Mouse (Mus musculus) embryo, embryonic 9.5 days (tissue): ENCODE measurements around the gene Acsm2.

Experiments
- DNase-seq: peaks from one replicate; pipeline ENCODE4 v3.0.0-alpha.2; 2017; ENCODE audit errors: extremely low spot score

Gene Acsm2

DNA sequence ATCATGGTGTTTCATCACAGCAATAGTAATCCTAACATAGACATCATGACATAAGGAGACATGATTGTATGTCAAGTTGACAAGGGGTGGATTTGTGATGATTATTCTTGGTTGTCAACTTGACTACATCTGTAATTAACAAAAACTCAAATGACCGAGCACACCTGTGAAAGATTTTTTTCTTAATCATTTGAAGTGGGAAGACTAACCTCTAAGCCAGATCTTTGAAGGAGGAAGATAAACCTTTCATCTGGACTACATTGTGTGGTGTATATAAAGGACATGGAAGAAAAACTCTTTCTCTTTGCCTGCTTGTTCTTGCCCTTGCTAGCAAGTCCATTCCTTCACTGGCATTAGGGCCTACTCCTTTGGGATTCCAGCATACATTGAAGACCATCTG is at the start of gene Acsm2:
Gene Acsm2 (plus strand): TSS at position 301 of the 400 bp plus-strand sequence.
- DNase-seq = no peak

- DNase-seq = no peak
These were observed 43.0 kb upstream of the Acsm2 start for GRCm38 (mm10) chr7:119511143-119511542.

GRCm38 (mm10) chr7:119513056-119513455 is 41.1 kb upstream of the Acsm2 start:
- peak; percentile 42 for DNase-seq

DNA sequence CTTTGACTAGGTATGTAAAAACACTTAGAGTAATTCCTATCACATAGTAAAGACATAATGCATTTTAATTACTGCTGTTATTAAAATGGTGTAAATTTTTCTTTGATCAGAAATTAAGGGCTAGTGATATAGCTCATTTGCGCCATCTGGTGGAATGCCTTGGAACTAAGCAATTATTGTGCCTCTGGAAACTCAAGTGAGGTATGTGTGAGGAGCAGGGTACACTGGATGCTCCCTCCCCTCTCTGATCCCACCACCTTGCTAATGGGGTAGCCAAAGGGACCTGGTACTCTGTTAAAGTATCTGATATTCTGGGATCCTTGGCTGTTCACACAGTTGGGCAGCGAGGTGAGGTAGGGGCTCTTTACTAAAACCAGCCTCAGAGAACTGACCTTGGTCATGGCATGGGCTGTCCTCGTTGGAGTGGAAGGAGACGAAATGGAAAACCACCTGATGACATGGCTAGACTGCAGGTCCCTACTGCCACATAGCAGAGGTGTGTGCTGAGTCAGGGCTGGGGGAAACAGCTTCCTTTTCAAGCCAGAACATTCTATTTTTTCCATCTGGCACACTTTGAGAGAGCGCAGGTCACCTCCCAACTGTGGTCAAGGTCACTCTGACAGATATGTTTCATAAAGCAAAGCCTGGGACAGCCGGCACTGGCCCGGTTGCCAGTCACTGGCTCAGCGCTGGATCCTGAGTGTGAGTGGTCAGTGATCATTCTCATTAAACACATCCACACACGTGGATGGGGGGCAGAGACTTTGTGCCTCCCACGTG is 38.5 kb upstream of the Acsm2 start:
- DNase-seq = peak; percentile 31

GRCm38 (mm10) chr7:119516272-119516558 is 37.9 kb upstream of the Acsm2 start:
- no peak for DNase-seq

GRCm38 (mm10) chr7:119519163-119519562 is 35.0 kb upstream of the Acsm2 start, which contains the start of gene Acsm5:
Gene Acsm5, plus strand, starts transcription at chr7:119519463.
- no peak for DNase-seq

DNA sequence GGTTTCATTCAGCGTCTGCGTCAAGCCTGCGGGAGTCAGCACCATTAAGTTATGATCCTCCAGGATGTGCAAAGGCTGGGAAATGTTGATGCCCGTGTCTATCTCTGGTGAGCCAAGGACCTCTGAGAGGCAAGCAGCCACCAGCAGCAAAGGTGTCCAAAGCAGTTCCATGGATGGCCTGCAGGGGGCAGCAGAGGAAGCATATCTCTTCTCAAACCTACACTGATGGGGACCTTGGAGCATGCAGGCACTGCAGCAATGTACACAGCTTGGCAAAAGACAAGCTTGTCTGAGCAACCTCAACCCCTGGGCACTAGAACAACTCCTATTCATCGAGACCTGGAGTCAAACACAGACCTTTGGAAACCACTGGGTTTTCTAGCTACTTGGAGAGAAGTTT is 34.5 kb upstream of the Acsm2 start:
- DNase-seq = peak; percentile 66

DNA sequence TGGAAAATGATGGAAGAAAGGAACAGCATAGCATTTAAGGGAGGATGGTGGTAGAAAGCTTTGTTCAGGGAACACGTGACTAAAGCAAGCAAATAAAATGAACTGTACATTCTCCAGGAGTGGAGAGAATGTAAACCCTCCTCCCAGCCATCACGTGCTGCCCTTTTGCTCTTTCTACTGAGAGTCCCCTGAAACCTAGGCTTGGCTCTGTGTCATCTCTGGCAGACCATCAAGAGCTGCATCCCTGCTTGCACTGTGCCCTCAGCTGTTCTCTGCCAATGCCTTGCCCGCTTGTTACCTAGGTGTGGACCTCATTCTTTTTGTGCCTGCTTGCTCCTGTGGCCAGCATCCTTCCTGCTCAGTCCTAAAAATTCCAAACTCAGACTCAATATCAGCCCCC is 32.3 kb upstream of the Acsm2 start:
- no peak for DNase-seq

- no peak for DNase-seq
These were observed 31.8 kb upstream of the Acsm2 start for GRCm38 (mm10) chr7:119522385-119522784.

GRCm38 (mm10) chr7:119523389-119523788 is 30.8 kb upstream of the Acsm2 start, which contains the start of gene Pdilt:
Gene Pdilt, minus strand, starts transcription at chr7:119523489.
- DNase-seq = no peak

DNA sequence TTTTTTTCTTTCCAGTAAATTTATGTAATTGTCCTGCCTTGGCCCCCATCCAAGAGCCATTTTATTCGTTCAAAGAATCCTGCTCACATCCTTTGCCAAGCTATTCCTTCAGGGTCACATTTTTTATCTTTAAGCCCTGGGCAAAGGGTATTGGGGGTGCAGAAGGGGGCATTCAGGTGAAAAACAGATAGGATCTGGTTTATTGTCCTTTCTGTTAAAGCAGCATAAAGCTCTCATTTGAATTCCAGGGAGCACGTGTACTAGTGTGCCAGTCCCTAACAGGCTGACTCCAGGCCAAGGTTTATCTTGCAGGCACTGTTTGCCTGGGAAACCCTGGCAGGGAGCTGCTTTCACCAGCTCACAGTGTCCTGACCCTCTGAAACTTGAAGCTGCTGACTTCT is 28.3 kb upstream of the Acsm2 start:
- no peak for DNase-seq

DNA sequence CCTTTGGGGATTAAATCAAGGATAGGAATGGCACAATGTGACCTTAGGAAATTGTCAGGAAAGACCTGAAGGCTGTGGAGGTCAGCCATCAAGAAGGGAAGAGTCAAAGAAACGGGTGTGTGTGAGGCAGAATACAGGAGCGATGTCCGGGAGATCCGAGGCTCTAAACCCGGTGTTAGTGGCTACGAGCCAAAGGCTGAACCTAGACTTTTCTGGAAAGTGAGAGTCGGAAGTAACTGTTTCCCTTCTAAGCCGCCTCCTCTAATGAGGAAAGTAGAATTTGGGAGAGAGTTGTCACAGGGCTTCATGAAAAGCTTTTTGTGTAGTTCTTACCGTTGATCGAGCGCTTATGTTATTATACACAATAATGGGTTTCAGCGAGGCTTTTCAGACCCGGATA is 27.7 kb upstream of the Acsm2 start:
- no peak for DNase-seq

DNA sequence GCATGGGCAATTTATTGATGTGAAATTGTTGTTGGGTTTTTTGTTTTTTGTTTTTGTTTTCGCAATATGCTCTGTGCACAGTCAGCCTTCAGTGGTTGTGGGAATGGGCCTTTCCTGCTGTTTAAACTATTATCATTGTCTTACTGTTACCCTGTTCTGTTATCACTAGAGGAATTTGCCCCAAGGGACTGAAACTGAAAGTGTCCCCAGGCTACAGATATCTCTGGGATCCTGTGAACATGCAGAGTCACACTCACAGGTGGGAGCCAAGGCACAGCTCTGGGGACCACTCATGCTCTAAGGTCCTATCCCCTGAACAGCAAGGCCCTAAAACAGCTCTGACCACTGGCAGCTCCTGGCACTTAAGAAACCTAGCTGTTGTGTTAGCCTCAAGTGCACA is 27.0 kb upstream of the Acsm2 start:
- no peak for DNase-seq

GRCm38 (mm10) chr7:119527548-119527947 is 26.6 kb upstream of the Acsm2 start:
- no peak for DNase-seq

GRCm38 (mm10) chr7:119528617-119529016 is 25.5 kb upstream of the Acsm2 start:
- DNase-seq = no peak

- DNase-seq = no peak
These were observed 21.2 kb upstream of the Acsm2 start for GRCm38 (mm10) chr7:119532924-119533323.

DNA sequence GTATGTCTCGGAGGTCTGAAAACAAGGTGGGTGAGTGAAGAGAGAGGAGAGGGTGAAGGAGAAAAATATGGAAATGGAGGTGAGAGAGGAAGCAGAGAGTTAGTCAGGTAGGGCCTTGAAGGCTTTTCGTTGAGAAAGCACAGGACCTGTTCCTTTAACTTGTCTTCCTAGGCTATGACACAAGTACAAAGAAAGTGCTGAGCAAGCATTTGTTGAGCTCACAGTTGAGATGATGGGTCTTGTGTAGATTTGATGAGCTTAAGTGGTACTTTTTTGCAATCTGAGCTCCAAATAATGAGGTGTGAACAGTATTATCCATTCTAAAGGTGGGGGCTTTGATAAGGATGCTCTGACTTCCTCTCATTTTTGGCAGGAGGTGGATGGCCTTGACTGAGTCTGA is 19.8 kb upstream of the Acsm2 start:
- no peak for DNase-seq

GRCm38 (mm10) chr7:119542445-119542844 is 11.7 kb upstream of the Acsm2 start:
- no peak for DNase-seq

- DNase-seq = no peak
These were observed 8.6 kb upstream of the Acsm2 start for GRCm38 (mm10) chr7:119545572-119545971.

- DNase-seq = no peak
These were observed 3.5 kb upstream of the Acsm2 start for GRCm38 (mm10) chr7:119550471-119551222.

DNA sequence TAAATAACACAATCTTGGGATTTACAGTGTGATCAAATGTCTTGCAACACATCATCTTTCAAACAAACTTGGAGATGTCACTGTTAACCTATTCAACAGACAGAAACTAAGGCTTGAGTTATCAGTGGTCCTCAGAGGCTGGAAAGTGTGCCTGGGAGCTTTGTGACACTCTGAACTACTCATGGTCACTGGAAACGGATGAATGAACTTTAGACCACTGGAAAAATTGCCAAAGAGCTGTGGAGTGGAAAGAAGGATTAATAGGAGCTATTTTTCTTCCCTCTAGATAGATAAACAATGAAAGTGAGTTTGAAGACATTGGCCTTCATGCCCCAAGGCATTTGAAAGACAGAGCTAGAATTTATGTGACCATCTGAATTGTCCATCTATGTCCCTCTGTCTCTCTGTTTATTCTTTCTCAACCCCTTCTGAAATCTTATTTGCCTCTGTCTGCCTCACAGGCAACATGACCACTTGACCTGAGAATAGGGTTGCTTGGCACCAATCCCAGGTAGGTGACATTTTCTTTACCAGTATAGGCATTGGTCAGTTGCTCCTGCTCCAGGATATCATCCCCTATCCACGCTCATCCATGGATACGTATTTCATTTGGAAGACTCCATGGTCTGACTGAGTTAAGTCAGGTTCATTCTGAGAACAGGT is 5.8 kb downstream of the Acsm2 start:
- DNase-seq = no peak

- no peak for DNase-seq
These were observed 6.3 kb downstream of the Acsm2 start for GRCm38 (mm10) chr7:119560452-119560835.

- no peak for DNase-seq
These were observed 7.3 kb downstream of the Acsm2 start for GRCm38 (mm10) chr7:119561441-119561840.
